Mouse (Mus musculus) large intestine, adult 2 months (tissue): Measurements from ENCODE around the gene Ssr2. TPM values are rescaled to one million over a fixed set of nuclear protein-coding genes. Genes with fewer than 3 reads are reported as not detected.

Experiments used
- DNase-seq: peaks from one replicate; pipeline ENCODE4 v3.0.0-alpha.2; 2012; ENCODE audit warnings: low read depth, low spot score
- WGBS: fragments of 180-500 bp; shearing (Covaris S2); methylation state at CpG from one replicate; pipeline ENCODE4 v1.1.7; 2018; 5-methylcytosine and 5-hydroxymethylcytosine counted together
- polyA plus RNA-seq: library from polyadenylated mRNA; depleted of rRNA; stranded (reverse); fragments of >200 nt; gene quantifications from 2 replicates; pipeline ENCODE4 v1.2.3, GENCODE M21; 2012

Ssr2 gene
- polyA plus RNA-seq, 1 experiment = 500 TPM

GRCm38 (mm10) chr3:88540085-88540484, 35.6 kb upstream of the Ssr2 start:
- WGBS = 74% methylated on average over 5 of the region's 5 CpGs
- no peak for DNase-seq

- WGBS = 78% methylated on average over 7 of the region's 7 CpGs
- DNase-seq = no peak
Observed at GRCm38 (mm10) chr3:88541622-88542401, 33.9 kb upstream of the Ssr2 start.

GRCm38 (mm10) chr3:88542486-88542885, 33.2 kb upstream of the Ssr2 start:
- WGBS = 60% methylated on average over 4 of the region's 4 CpGs
- DNase-seq = no peak

- WGBS = 92% methylated on average over 8 of the region's 8 CpGs
- no peak for DNase-seq
Observed at GRCm38 (mm10) chr3:88543174-88543573, 32.5 kb upstream of the Ssr2 start.

- no peak for DNase-seq
- WGBS = 66% methylated on average over 5 of the region's 5 CpGs
Observed at GRCm38 (mm10) chr3:88543651-88544410, 31.8 kb upstream of the Ssr2 start.

- 39% methylated on average over 5 of the region's 5 CpGs for WGBS
- no peak for DNase-seq
Observed at GRCm38 (mm10) chr3:88544514-88544913, 31.2 kb upstream of the Ssr2 start.

GRCm38 (mm10) chr3:88544955-88545591, 30.6 kb upstream of the Ssr2 start:
- WGBS = 76% methylated on average over 20 of the region's 20 CpGs
- DNase-seq = no peak

GRCm38 (mm10) chr3:88546674-88547418, 28.8 kb upstream of the Ssr2 start:
- no peak for DNase-seq
- 34% methylated on average over 6 of the region's 6 CpGs for WGBS

GRCm38 (mm10) chr3:88548180-88548917, 27.3 kb upstream of the Ssr2 start, which contains the start of gene Rab25:
Gene Rab25, minus strand, starts transcription at chr3:88548300.
- WGBS = 25% methylated on average over 18 of the region's 18 CpGs
- DNase-seq = no peak

GRCm38 (mm10) chr3:88551586-88551985, 24.1 kb upstream of the Ssr2 start:
- no peak for DNase-seq
- 25% methylated on average over 4 of the region's 4 CpGs for WGBS

- no peak for DNase-seq
- 4% methylated on average over 16 of the region's 16 CpGs for WGBS
Observed at GRCm38 (mm10) chr3:88552082-88552645, 23.5 kb upstream of the Ssr2 start.

GRCm38 (mm10) chr3:88552676-88553524, 22.8 kb upstream of the Ssr2 start, which contains the start of gene Lamtor2:
Gene Lamtor2, minus strand, starts transcription at chr3:88553074.
- 1% methylated on average over 48 of the region's 48 CpGs for WGBS
- DNase-seq = peak; percentile 96

GRCm38 (mm10) chr3:88553525-88553879, 22.2 kb upstream of the Ssr2 start, which contains the start of gene Ubqln4:
Gene Ubqln4, plus strand, starts transcription at chr3:88553758.
- DNase-seq = no peak
- WGBS = under 1% methylated on average over 30 of the region's 37 CpGs

- DNase-seq = no peak
- 2% methylated on average over 41 of the region's 41 CpGs for WGBS
Observed at GRCm38 (mm10) chr3:88553880-88554586, 21.6 kb upstream of the Ssr2 start.

- 95% methylated on average over 5 of the region's 5 CpGs for WGBS
- no peak for DNase-seq
Observed at GRCm38 (mm10) chr3:88555069-88555605, 20.5 kb upstream of the Ssr2 start.

- no peak for DNase-seq
- WGBS = 86% methylated on average over 6 of the region's 6 CpGs
Observed at GRCm38 (mm10) chr3:88555731-88556130, 19.9 kb upstream of the Ssr2 start.

- WGBS = 94% methylated on average over 8 of the region's 8 CpGs
- no peak for DNase-seq
Observed at GRCm38 (mm10) chr3:88556616-88557015, 19.1 kb upstream of the Ssr2 start.
